Mouse (Mus musculus) ovary, adult 18-20 months (tissue): Measurements from ENCODE around the gene Bpifb1.
"Not testable (repeated sequence)": the region's sequence is repeated elsewhere in the genome, so short reads cannot be mapped to it uniquely, and the experiment has no call there.

Source experiments
- DNase-seq: peaks from one replicate; pipeline ENCODE4 v3.0.0; 2022; ENCODE audit warnings: low spot score, mixed read lengths

The Bpifb1 gene

GRCm38 (mm10) chr2:154190546-154191258 is at the start of gene Bpifb1:
Gene Bpifb1, plus strand, starts transcription at chr2:154190818.
- no peak for DNase-seq

- no peak for DNase-seq
Observed at GRCm38 (mm10) chr2:154142580-154142979, 48.0 kb upstream of the Bpifb1 start, which contains the start of gene Bpifa1. Gene Bpifa1, plus strand, starts transcription at chr2:154142880.

- no peak for DNase-seq
Observed at GRCm38 (mm10) chr2:154143735-154144134, 46.9 kb upstream of the Bpifb1 start.

- DNase-seq = no peak
Observed at GRCm38 (mm10) chr2:154147496-154147895, 43.1 kb upstream of the Bpifb1 start.

- no peak for DNase-seq
Observed at GRCm38 (mm10) chr2:154158433-154158832, 32.2 kb upstream of the Bpifb1 start.

GRCm38 (mm10) chr2:154162307-154162706 is 28.3 kb upstream of the Bpifb1 start, which contains the start of gene Bpifa5:
Gene Bpifa5, plus strand, starts transcription at chr2:154162607.
- DNase-seq = no peak

- no peak for DNase-seq
Observed at GRCm38 (mm10) chr2:154163306-154163705, 27.3 kb upstream of the Bpifb1 start.

- DNase-seq = no peak
Observed at GRCm38 (mm10) chr2:154169172-154169571, 21.4 kb upstream of the Bpifb1 start.

- no peak for DNase-seq
Observed at GRCm38 (mm10) chr2:154171621-154172020, 19.0 kb upstream of the Bpifb1 start.

GRCm38 (mm10) chr2:154173313-154173712 is 17.3 kb upstream of the Bpifb1 start:
- no peak for DNase-seq

- DNase-seq = not testable (repeated sequence)
Observed at GRCm38 (mm10) chr2:154181900-154182299, 8.7 kb upstream of the Bpifb1 start.

GRCm38 (mm10) chr2:154183061-154183460 is 7.6 kb upstream of the Bpifb1 start:
- not testable (repeated sequence) for DNase-seq

GRCm38 (mm10) chr2:154185319-154185718 is 5.3 kb upstream of the Bpifb1 start:
- DNase-seq = no peak

GRCm38 (mm10) chr2:154185748-154186147 is 4.9 kb upstream of the Bpifb1 start:
- DNase-seq = no peak

- DNase-seq = no peak
Observed at GRCm38 (mm10) chr2:154187468-154187867, 3.1 kb upstream of the Bpifb1 start.

GRCm38 (mm10) chr2:154189877-154190434 is 662 bp upstream of the Bpifb1 start:
- no peak for DNase-seq

- no peak for DNase-seq
Observed at GRCm38 (mm10) chr2:154192141-154192540, 1.5 kb downstream of the Bpifb1 start.

- DNase-seq = no peak
Observed at GRCm38 (mm10) chr2:154193071-154193470, 2.5 kb downstream of the Bpifb1 start.

- DNase-seq = peak; percentile 21
Observed at GRCm38 (mm10) chr2:154193994-154194504, 3.4 kb downstream of the Bpifb1 start.

GRCm38 (mm10) chr2:154197036-154197435 is 6.4 kb downstream of the Bpifb1 start:
- DNase-seq = no peak

GRCm38 (mm10) chr2:154204630-154205029 is 14.0 kb downstream of the Bpifb1 start:
- no peak for DNase-seq

GRCm38 (mm10) chr2:154206908-154207307 is 16.3 kb downstream of the Bpifb1 start:
- DNase-seq = no peak

GRCm38 (mm10) chr2:154209112-154209511 is 18.5 kb downstream of the Bpifb1 start:
- DNase-seq = no peak
